Mouse (Mus musculus): ENCODE results near the gene Ssbp2.

Ssbp2 gene

DNA sequence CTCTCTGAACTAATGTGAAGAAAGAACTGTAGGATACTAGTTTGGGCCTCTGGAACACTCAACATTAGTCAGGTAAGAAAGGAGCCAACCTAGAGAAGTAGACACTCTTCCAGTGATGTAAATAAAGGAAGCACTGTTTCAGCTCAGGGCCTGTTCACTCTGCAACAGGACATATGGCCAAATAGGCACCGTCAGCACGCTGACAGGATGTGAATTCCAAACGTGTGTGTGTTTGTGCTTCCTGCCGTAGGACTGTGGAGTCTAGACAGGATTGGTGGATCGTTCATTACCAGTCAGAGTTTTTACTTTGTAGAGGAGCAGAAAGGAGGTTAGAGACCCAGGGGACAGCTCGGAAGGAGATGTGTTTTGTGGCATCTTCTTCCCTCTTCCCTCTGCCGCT lies 174.0 kb downstream of the Ssbp2 start:
- DNase-seq (ENCODE audit: low spot score in 2 of 2) = no peak

- no peak for DNase-seq (ENCODE audit: low spot score in 2 of 2)
Measured at GRCm38 (mm10) chr13:91635957-91636356, 175.9 kb downstream of the Ssbp2 start.

DNA sequence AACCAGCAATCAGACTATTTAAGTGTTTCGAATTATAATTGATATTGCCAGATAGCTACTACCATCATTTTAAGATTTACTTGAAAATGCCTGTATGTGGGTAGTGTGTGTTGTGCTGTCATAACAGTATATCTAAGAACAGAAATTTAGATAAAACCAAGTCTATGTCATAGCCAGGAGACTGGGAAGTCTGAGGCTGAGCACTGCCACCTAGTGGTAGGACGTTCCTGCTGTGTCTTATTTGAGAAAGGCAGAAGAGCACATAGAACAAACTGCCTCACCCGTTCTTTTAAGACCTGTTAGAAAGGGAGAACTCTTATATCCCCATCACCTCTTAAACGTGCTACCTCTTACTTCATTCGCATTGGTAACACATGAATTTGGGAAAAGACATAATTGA lies 176.7 kb downstream of the Ssbp2 start:
- peak; percentile 48 to 53 for DNase-seq (ENCODE audit: low spot score in 2 of 2)

DNA sequence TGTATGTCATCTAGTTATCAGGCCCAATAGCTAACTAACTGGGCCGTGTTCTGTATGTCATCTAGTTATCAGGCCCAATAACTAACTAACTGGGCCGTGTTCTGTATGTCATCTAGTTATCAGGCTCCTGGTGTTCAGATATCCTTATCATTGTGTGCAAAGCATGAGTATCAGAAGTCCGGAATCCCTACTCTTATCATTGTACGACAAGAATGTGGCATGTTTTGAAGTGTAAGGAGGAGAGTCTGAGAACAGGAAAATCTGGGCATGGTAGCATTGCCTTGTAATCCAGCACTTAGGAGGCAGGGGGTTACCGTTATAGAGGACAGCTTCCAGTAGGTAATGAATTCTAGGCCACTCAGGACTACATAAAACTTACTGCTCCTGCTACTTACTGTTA lies 178.8 kb downstream of the Ssbp2 start:
- DNase-seq (ENCODE audit: low spot score in 2 of 2) = no peak

DNA sequence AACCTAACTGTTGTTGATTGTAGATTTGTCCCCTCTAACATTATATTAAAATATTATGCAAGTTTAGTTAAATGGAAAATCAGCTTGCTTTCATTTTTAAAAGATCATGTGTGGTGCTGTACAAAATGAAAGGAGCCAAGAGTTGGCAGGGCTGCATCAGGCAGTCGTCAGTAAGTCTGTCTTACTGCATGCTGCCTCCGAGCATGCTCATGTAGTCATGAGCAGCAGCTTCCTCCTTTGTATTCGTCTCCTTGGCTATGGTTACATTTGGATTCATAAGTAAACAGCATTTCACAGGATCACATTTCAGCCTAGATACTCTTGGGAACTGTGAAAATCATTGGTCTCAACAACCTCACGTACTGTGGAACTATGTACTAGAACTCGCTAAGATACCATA lies 180.1 kb downstream of the Ssbp2 start:
- DNase-seq (ENCODE audit: low spot score in 2 of 2) = no peak

- DNase-seq (ENCODE audit: low spot score in 2 of 2) = no peak
Measured at GRCm38 (mm10) chr13:91648240-91648639, 188.2 kb downstream of the Ssbp2 start.

- DNase-seq (ENCODE audit: low spot score in 2 of 2) = no peak
Measured at GRCm38 (mm10) chr13:91649926-91650325, 189.8 kb downstream of the Ssbp2 start.

DNA sequence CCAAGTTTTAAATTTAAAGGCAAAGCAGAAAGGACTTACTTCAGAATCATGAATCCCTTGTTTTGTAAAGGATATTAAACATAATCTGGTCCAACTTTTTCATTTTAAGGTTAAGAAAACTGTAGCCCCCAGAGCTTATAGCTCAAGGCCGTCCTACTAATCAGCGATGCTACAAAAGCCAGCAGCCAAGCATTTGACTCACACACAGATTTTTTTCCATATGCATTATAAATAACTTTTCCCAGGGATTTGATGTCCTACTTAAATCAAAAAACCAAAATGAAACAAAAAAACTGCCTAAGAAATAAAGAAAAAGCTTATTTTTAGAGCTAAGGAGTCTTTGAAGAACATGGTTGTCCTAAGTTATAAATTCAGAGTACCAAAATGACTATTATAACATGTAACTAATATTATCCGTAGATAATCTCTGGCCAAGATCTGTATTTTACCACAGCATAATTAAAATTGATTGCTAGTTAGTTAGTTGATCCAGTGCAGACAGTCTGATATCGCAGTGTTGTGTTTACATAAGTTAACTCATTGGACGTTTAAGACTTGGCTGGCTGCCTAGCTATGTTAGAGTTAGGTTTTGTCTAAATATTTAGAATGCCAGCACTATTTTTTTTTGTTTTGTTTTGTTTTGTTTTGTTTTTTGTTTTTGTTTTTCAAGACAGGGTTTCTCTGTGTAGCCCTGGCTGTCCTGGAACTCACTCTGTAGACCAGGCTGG lies 201.1 kb downstream of the Ssbp2 start:
- no peak for DNase-seq (ENCODE audit: low spot score in 2 of 2)

- DNase-seq (ENCODE audit: low spot score in 2 of 2) = no peak
Measured at GRCm38 (mm10) chr13:91662751-91663150, 202.7 kb downstream of the Ssbp2 start.

GRCm38 (mm10) chr13:91673241-91673640 lies 213.2 kb downstream of the Ssbp2 start:
- no peak for DNase-seq (ENCODE audit: low spot score in 2 of 2)

- DNase-seq (ENCODE audit: low spot score in 2 of 2) = no peak
Measured at GRCm38 (mm10) chr13:91680764-91681437, 220.8 kb downstream of the Ssbp2 start.

GRCm38 (mm10) chr13:91681474-91681873 lies 221.4 kb downstream of the Ssbp2 start:
- no peak for DNase-seq (ENCODE audit: low spot score in 2 of 2)

DNA sequence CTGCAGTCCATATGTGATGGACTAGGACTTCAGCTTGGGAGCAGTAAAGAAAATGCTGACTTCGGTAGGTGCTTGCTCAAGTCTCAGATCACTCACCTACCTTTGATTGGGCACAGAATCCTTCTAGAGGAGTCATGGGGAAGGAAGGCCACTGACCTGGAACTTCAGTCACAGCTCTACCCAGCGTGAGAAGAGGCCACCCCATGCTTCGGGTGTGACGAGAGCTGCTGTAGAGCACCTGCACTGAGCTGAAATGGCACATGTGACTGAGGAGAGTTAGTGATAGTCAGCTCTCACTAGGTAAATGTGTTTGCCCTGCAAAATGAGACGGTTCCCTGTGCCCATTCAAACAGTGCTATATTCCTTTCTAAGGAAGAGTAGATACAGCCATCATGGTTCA lies 230.0 kb downstream of the Ssbp2 start:
- DNase-seq (ENCODE audit: low spot score in 2 of 2) = no peak

DNA sequence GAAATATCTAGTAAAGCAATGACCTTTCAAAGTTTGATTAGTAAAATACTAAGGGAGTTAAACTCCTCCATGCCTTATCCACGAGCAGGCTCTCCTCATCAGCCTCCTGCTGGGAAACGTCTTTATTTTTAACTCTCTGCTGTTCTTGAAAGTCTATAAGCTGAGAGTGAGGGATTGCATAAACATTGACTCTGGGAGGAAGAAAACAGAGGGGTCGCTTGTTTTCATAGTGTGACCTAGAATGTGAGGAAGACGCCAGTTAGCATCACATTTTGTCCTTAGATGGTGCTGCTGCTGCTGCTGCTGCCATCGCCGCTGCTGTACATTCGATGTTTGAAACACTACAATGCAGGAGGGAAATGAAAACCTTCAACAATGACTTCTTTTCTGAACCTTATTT lies 233.5 kb downstream of the Ssbp2 start:
- DNase-seq (ENCODE audit: low spot score in 2 of 2) = no peak

GRCm38 (mm10) chr13:91695406-91695805 lies 235.3 kb downstream of the Ssbp2 start:
- no peak for DNase-seq (ENCODE audit: low spot score in 2 of 2)

- DNase-seq (ENCODE audit: low spot score in 2 of 2) = no peak
Measured at GRCm38 (mm10) chr13:91696109-91696645, 236.1 kb downstream of the Ssbp2 start.

DNA sequence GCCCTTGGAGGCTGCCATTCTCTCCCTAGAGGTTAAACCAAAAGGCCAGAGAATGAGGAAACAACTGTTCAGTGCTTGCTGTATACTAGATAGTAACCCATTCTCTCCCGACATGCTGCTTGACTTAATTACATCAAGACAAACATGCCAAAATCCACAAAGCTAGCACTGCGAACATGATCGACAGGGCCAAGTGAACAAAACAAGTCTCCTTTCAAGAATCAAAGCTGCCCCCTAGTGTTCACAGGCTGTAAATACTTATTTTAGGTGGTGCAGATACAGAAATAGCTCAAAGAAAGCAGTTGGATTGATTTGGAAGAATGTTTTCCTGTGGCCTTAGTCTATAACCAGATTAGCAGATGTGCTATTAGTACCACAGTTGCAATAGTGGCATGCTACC lies 236.9 kb downstream of the Ssbp2 start:
- DNase-seq (ENCODE audit: low spot score in 2 of 2) = no peak

DNA sequence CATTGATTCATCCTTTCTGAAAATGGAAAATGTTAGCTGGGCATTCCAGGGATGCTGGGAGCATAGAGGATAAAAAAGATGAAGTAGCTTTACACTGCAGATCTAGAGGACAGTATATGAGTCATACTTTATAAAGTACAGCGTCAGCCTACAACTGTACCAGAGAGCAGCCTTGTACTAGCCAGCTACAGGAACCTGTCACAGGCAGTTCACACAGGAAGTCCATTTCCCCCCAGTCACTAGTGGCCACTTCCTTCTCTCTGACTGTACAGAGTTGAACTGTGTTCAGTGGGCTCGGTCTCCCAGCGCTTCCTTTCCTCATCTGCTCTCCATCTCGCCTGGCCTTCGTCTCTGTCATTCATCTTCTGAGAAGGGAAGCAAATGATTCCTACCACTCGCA lies 242.3 kb downstream of the Ssbp2 start:
- no peak for DNase-seq (ENCODE audit: low spot score in 2 of 2)

- DNase-seq (ENCODE audit: low spot score in 2 of 2) = no peak
Measured at GRCm38 (mm10) chr13:91719487-91719886, 259.4 kb downstream of the Ssbp2 start.

- no peak for DNase-seq (ENCODE audit: low spot score in 2 of 2)
Measured at GRCm38 (mm10) chr13:91723108-91723735, 263.1 kb downstream of the Ssbp2 start.

DNA sequence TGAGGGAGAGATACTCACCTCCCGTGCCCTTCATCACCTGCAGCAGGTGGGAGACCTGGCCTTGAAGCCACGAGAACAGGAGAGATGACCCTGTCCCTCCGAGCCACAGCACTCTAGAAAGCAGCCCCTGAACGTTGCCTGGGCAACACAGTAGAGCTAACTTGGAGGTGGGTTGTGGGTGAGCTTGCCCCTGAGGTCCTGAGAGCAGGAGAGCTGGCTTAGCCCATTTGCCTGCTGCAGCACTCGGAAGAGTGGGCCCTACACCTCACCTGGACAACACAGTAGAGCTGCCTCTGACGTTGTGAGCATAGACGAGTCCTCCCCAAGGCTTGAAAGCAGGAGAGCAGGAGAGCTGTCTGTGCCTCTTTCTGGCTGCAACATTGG lies 263.6 kb downstream of the Ssbp2 start:
- DNase-seq (ENCODE audit: low spot score in 2 of 2) = no peak

DNA sequence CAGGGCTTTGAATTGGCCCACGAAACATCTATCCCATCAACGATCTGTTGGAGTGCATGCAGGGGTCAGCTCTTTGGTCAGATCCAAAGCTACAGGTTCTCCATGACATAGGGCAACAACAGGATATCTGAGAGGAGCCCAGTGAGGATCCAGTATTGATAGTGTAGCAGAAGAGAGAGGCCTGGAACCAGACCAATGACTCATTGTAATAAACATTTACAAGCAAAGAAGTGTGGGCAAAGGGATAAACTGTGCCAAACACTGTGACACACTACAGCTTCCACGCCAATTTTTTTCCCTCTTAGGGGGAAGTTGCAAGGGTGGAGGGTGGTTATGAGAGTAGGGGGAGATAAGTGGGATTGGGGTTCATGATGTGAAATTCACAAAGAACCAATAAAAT lies 264.1 kb downstream of the Ssbp2 start:
- no peak for DNase-seq (ENCODE audit: low spot score in 2 of 2)

- no peak for DNase-seq (ENCODE audit: low spot score in 2 of 2)
Measured at GRCm38 (mm10) chr13:91725130-91725529, 265.0 kb downstream of the Ssbp2 start.
